Mouse (Mus musculus) forebrain, embryonic 15.5 days (tissue): Measurements from ENCODE around the gene Cotl1. TPM values are rescaled to one million over a fixed set of nuclear protein-coding genes. Genes with fewer than 3 reads are reported as not detected.

Experiments used
- ATAC-seq: fragments of 200-750 bp; cut with Nextera tagmentation; replicated peaks from 2 replicates; pipeline ENCODE4 v1.8.0; 2017; ENCODE audit warnings: mild to moderate bottlenecking, moderate TSS enrichment, moderate library complexity
- H3K27ac ChIP-seq: fragments of 300-500 bp; sonication (generic); replicated peaks from 2 replicates; pipeline ENCODE4 v1.5.1; 2015; ENCODE audit warnings: mild to moderate bottlenecking, inconsistent platforms
- H3K27me3 ChIP-seq: fragments of 300-500 bp; sonication (generic); 2 replicates; pipeline ENCODE4 v1.6.1; 2015; ENCODE audit warnings: inconsistent platforms
- H3K36me3 ChIP-seq: fragments of 300-500 bp; sonication (generic); 2 replicates; pipeline ENCODE4 v1.6.1; 2015; ENCODE audit warnings: mild to moderate bottlenecking, inconsistent platforms
- H3K4me1 ChIP-seq: fragments of 300-500 bp; sonication (generic); 2 replicates; pipeline ENCODE4 v1.6.1; 2015; ENCODE audit warnings: inconsistent platforms
- H3K4me2 ChIP-seq: fragments of 300-500 bp; sonication (generic); replicated peaks from 2 replicates; pipeline ENCODE4 v1.6.1; 2015; ENCODE audit warnings: mild to moderate bottlenecking, inconsistent platforms
- H3K4me3 ChIP-seq: fragments of 300-500 bp; sonication (generic); 2 replicates; pipeline ENCODE4 v1.5.1; 2015; ENCODE audit warnings: mild to moderate bottlenecking, inconsistent platforms
- H3K9ac ChIP-seq: fragments of 300-500 bp; sonication (generic); replicated peaks from 2 replicates; pipeline ENCODE4 v1.6.1; 2015; ENCODE audit warnings: mild to moderate bottlenecking, inconsistent platforms
- H3K9me3 ChIP-seq: fragments of 300-500 bp; sonication (generic); 2 replicates; pipeline ENCODE4 v1.6.1; 2016; ENCODE audit warnings: inconsistent platforms
- WGBS: fragments of 180-500 bp; shearing (Covaris S2); methylation state at CpG from one replicate; pipeline ENCODE4 v1.1.7; 2015; ENCODE audit warnings: mixed read lengths; 5-methylcytosine and 5-hydroxymethylcytosine counted together
- polyA plus RNA-seq: library from polyadenylated mRNA; unstranded; fragments of >200 nt; fragmentation: Nextera tagmentation; extraction: Ambion mirVana; gene quantifications from 2 replicates; pipeline ENCODE4 v1.2.1, GENCODE M21; 2015

Cotl1 gene
- polyA plus RNA-seq, 1 experiment from 2014 or later: 138 TPM

DNA sequence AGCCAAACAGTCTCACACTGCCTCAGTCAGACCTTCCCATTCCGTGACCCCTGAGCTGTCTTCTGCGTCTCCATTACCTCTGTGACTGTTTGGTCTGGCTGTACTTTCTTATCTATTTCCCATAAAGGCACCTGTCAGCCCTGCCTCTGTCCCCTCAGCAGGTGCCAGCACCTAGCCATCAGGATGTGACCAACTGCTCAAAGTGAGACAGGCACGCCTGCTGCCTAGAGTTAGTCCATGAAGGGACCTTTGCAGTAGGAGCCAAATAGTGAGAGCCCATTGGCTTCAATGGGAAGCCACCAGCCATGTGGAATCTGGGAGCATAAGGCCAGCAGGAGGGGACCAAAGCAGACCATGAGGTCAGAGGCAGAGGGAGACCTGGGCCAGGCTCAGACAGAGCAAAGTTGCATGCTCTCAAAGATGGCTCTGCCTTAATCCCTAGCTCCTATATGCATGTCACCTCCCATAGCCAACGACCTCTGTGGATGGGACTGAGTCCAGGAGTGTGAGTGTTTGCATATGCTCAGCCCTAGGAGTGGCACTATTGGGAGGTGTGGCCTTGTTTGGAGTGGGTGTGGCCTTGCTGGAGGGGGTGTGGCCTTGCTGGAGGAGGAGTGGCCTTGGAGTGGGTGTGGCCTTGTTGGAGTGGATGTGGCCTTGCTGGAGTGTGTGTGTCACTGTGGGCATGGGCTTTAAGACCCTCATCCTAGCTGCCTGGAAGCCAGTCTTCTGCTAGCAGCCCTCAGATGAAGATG lies 59.1 kb downstream of the Cotl1 start:
- Histone ChIP-seq H3K4me1 (peaks cover 36% of the 10 kb centered on the region), H3K27ac (no peak overlapping the region), H3K36me3 (no peaks in the 10 kb centered on the region), H3K4me2 (no peak overlapping the region), H3K27me3 (no peaks in the 10 kb centered on the region), H3K9me3 (no peaks in the 10 kb centered on the region), H3K9ac (no peak overlapping the region), H3K4me3 (no peak overlapping the region)
- 77% methylated on average over 4 of the region's 4 CpGs for WGBS
- ATAC-seq: no peak

DNA sequence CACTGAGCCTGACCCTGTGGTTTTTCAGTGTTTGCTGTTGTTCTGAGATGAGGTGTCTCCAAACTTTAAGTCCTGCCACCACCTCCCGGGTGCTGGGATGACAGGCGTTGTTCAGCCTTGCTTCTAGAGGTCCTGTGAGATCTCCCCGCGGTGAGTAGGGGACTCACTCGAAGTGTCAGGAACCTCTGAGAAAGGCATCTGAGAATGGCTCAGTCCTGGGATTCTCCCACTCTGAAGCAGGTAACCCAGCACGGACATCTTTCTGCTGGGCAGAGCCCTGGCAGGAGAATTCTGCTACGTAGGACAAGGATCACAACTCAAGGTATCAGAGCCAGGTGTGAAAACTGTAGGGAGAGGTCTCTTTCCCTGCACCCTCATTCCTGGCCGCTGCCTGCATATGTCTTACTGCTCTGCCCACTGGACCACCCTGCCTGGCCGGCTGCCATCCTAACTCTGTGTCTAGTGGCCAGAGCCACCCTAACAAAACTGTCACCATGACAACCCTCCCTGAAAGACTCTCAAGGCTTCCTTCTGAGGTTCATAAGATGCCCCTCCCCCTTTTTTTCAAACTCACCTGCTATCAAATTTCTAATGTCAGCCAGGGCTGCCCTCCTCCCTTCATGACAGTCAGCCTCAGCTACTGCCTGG lies 59.8 kb downstream of the Cotl1 start:
- peaks cover 29% of the 10 kb centered on the region for H3K4me1 ChIP-seq
- no peaks in the 10 kb centered on the region for H3K9me3 ChIP-seq
- no peak overlapping the region for H3K4me3 ChIP-seq
- no peak overlapping the region for H3K27ac ChIP-seq
- WGBS: 82% methylated on average over 9 of the region's 9 CpGs
- ATAC-seq: no peak
- H3K36me3 ChIP-seq: no peaks in the 10 kb centered on the region
- H3K9ac ChIP-seq: no peak overlapping the region
- no peaks in the 10 kb centered on the region for H3K27me3 ChIP-seq
- no peak overlapping the region for H3K4me2 ChIP-seq

DNA sequence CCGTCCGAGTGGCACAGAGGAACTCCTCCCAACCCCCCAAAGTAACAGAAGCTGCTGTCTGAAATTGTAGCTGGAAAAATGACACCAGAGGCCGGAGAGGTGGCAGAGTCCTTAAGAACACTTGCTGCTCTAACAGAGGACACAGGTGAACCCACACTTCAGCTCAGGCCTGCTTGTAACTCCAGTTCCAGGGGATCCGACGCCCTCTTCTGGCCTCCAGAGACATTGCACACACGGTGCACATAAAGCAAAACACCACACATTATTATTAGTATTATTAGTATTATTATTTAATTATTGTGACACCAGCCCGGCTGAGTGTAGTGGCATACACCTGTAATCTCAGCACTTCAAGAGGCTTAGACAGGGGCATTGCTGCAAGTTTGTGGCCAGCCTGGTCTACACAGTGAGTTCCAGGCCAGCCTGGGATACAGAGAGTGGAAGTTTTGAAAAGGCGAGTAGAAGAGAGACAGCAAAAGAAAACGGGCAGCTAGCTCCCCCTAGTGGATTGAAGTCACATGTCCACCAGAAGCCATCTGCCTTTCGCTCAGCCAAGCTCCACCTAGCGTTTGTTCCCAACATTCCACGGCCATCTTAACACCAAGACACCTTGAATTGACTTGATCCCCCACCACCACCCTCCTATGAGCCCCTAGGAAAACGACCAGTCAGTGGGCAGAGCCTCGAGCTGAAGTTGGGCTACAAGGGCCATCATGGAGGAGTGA lies 61.2 kb downstream of the Cotl1 start:
- no peak for ATAC-seq
- 23% methylated on average over 14 of the region's 14 CpGs for WGBS

DNA sequence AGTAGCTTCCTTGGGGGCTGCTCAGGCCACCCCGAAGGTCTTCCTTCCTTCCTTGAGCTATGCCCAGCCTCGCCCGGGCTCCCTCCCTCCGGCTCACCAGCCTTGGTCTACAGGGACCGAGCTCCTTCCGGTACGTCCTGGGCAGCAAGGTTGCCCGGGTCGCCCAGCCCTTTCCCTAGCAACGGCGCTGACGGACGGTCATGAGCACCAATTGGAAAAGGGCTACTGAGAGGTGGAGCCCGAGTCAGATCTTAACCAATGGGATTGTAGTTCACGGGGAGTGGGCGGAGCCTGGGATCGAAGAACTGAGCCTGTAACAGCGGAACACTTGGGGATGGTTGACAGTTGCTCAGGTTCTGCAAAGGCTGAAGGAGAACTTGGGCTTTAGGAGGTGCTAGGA lies 62.1 kb downstream of the Cotl1 start, which contains the start of gene Tldc1:
TSS of gene Tldc1 (minus strand) at position 154 of the 400 bp plus-strand sequence.
- Histone ChIP-seq H3K4me1 (peaks cover 21% of the 10 kb centered on the region), H3K4me2 (peak within 1 kb of the TSS; percentile 79), H3K27me3 (no peaks in the 10 kb centered on the region), H3K9ac (peak within 1 kb of the TSS; percentile 80), H3K36me3 (no peaks in the 10 kb centered on the region; the same call in 1 of the 2 replicates), H3K4me3 (peak within 1 kb of the TSS; percentile 80), H3K9me3 (no peaks in the 10 kb centered on the region), H3K27ac (peak within 1 kb of the TSS; percentile 81)
- ATAC-seq: peak; percentile 97
- WGBS: 1% methylated on average over 18 of the region's 18 CpGs

More for the DNA sequence above, 61.2 kb downstream of the Cotl1 start:
- Histone ChIP-seq H3K27me3 (no peaks in the 10 kb centered on the region), H3K4me1 (peaks cover 21% of the 10 kb centered on the region), H3K9me3 (no peaks in the 10 kb centered on the region), H3K4me3 (no peak overlapping the region), H3K27ac (peak overlapping the region; percentile 81; the same call in 1 of the 2 replicates), H3K9ac (no peak overlapping the region), H3K36me3 (no peaks in the 10 kb centered on the region), H3K4me2 (peak overlapping the region; percentile 79)

DNA sequence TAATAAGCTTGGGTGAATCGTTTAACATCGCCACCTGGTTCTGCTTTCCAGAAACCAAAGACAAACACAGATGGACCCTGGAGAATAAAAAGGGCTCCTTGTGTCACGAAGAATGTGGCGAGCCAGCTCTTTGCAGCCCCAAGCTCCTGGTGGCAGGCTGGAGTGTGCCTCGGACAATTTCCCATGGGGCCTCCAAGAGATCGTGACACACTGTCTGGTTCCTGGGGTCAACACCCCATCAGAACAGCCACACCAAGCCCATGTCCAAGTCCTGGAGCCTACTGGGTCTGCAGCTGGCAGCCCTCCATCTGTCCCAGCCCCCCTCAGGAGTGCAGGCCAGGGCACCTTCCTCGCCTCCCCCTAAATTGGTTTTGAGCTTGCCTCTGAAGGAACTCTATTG lies 62.6 kb downstream of the Cotl1 start:
- H3K4me1 ChIP-seq: peaks cover 21% of the 10 kb centered on the region
- no peak for ATAC-seq
- no peaks in the 10 kb centered on the region for H3K27me3 ChIP-seq
- peak overlapping the region; percentile 80 for H3K9ac ChIP-seq
- no peaks in the 10 kb centered on the region for H3K9me3 ChIP-seq
- peak overlapping the region; percentile 80 for H3K4me3 ChIP-seq
- 21% methylated on average over 7 of the region's 7 CpGs for WGBS
- peak overlapping the region; percentile 69 for H3K27ac ChIP-seq
- H3K4me2 ChIP-seq: peak overlapping the region; percentile 79
- H3K36me3 ChIP-seq: peaks cover 5% of the 10 kb centered on the region; the same call in 1 of the 2 replicates

DNA sequence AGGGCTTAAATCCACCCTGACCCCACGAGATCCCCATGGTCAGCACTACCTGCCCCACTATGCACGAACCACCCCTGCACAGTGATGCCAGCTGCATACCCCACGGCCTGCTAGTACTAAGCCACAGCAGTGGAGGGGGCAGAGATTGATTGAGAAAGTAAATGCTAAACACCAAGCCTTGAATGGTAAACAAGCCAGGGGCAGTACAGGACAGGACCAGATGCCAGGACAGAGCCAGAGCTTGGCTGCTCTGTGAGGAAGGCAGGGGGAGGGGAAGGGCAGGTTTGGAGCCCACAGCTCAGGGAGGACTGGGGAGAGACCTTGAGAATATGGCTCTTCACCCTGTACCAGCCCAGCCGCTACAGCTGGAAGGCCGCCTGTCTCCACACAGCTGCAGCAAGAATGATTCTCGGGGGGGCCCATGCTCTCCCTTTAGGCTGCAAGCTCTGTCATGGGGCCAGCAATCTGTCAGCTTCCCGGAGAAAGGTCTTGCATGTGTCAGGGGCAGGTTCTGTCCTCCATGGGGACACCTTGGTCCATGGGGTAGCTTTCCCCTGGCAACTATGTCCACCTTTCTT lies 63.6 kb downstream of the Cotl1 start:
- Histone ChIP-seq H3K4me3 (no peak overlapping the region), H3K9ac (no peak overlapping the region), H3K36me3 (peaks cover 5% of the 10 kb centered on the region; the same call in 1 of the 2 replicates), H3K9me3 (no peaks in the 10 kb centered on the region), H3K27me3 (no peaks in the 10 kb centered on the region), H3K27ac (no peak overlapping the region), H3K4me2 (no peak overlapping the region), H3K4me1 (peaks cover 21% of the 10 kb centered on the region)
- 89% methylated on average over 7 of the region's 7 CpGs for WGBS
- no peak for ATAC-seq

DNA sequence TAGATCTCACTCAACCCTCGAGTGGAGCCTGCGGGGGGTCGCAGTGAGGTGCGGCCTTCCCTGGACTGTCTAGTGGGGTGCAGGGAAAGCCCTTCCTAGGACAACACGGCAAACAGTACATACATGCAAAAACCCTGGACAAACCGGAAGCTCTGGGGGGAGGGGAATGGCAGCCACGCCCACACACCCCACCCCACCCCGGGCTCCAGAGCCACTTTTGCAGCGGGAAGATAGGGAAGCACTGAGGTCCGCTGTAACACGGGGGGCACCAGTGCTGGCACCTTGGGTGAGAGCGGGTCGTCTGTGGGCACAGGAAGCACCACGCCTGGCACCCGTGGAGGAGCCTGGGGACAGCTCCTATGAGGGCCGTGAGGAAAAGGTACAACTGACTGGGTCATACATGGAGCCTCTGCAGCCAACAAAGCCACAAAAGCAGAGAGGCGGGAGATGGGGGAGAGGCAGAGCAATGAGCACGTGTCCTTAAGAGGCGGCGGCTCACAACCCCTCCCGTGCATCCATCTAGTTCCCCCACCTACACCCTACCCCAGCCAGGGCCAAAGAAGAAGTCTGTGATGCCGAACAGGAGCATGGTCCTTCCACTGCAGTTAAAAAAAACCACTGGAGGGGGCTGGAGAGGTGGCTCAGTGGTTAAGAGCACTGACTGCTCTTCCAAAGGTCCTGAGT lies 74.4 kb downstream of the Cotl1 start:
- Histone ChIP-seq H3K4me1 (no peaks in the 10 kb centered on the region), H3K9ac (no peak overlapping the region), H3K36me3 (peaks cover 29% of the 10 kb centered on the region; the same call in 1 of the 2 replicates), H3K4me3 (no peak overlapping the region), H3K9me3 (no peaks in the 10 kb centered on the region), H3K27me3 (no peaks in the 10 kb centered on the region), H3K4me2 (no peak overlapping the region), H3K27ac (no peak overlapping the region)
- 84% methylated on average over 22 of the region's 22 CpGs for WGBS
- ATAC-seq: no peak

DNA sequence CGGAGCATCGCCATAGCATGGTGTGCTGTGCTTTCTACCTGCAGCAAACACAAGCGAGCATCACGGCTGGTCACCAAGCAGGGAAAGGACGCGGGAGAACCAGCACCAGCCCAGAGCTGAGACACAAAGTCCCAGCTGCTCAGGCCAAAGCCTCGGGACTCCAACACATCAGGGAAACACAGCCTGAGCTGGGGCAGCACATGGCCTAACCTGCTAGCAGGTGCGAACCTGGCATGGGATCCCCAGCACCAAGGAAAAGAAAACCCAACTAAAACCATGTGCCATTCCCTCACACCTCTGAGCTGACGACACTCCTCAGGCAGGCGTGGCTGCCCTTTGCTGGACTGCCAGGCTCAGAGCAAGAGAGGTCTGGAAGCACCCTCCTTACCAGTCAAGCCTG lies 75.0 kb downstream of the Cotl1 start:
- WGBS: 88% methylated on average over 10 of the region's 10 CpGs
- H3K36me3 ChIP-seq: peaks cover 27% of the 10 kb centered on the region
- H3K4me1 ChIP-seq: no peaks in the 10 kb centered on the region
- no peak overlapping the region for H3K4me3 ChIP-seq
- no peaks in the 10 kb centered on the region for H3K9me3 ChIP-seq
- no peaks in the 10 kb centered on the region for H3K27me3 ChIP-seq
- H3K27ac ChIP-seq: no peak overlapping the region
- no peak for ATAC-seq
- no peak overlapping the region for H3K9ac ChIP-seq
- H3K4me2 ChIP-seq: no peak overlapping the region

DNA sequence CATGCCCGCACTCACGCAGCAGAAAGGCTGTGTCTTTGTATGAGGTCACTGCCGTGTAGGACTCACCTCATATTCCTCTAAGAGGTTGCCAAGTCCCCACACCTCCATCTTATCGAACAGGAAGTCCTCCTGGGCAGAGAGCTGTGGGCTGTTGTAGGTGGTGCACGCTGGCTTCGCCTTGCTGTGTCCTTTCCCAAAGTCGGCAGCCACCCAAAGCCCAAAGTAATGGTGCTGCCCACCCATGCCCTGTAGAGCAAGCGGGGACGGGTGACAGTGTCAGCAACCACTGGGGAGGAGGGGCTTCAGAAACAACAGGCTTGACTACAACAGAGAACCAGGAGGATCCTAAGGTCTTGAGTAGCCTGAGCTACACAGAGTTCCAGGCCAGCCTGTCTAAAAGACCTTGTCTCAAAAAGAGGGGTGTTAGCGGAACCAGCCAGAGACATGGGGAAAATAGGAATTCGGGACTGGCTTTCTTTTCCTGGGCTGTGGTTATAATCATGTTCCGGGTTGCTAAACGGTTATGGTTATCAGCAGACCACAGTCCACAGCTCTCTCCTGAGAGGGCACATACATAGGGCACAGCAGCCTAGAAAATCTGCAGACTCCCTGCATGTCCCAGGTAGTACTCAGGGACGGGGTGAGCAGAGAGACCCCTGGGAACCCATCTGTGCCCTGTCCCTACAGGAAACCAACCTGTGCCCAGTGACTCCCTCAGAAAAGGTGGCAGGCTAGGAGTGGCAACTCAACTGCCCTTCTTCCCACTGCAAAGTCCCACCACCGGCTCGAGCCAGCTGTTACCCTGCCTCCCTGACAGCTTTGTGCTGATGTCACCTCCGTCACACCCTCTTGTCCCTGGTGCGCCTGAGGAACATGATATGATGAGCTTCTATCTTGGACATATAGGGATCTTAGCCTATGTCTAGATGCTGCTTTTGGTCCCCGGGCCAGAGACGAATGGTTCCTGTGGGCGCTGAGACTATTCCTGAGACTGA lies 77.8 kb downstream of the Cotl1 start:
- ATAC-seq: no peak
- H3K4me1 ChIP-seq: no peaks in the 10 kb centered on the region
- 90% methylated on average over 21 of the region's 21 CpGs for WGBS
- H3K4me3 ChIP-seq: no peak overlapping the region
- H3K9ac ChIP-seq: no peak overlapping the region
- no peaks in the 10 kb centered on the region for H3K9me3 ChIP-seq
- H3K27ac ChIP-seq: no peak overlapping the region
- no peak overlapping the region for H3K4me2 ChIP-seq
- no peaks in the 10 kb centered on the region for H3K27me3 ChIP-seq
- H3K36me3 ChIP-seq: peaks cover 22% of the 10 kb centered on the region

DNA sequence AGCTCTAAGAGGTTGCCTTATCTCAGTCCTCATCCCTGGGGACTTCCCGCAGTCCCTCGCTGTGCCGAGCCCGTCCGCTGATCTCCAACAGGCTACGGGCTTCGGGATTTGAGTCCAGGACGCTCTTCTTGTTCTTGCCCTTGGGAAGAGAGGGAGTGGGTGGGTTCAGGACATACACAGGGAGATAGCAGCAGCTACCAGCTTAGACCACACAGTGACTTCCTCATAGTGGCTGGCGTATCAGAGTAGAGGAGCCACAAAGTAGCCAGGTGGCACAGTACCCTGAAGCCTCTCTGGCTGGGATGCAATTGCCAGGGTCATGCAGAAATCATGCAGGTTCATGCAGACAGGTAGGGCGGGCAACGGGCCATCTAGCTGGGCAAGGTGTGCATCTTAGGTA lies 78.7 kb downstream of the Cotl1 start:
- ATAC-seq: no peak
- H3K4me1 ChIP-seq: no peaks in the 10 kb centered on the region
- H3K9ac ChIP-seq: no peak overlapping the region
- WGBS: 92% methylated on average over 11 of the region's 11 CpGs
- peaks cover 17% of the 10 kb centered on the region for H3K36me3 ChIP-seq
- no peak overlapping the region for H3K4me2 ChIP-seq
- H3K27me3 ChIP-seq: no peaks in the 10 kb centered on the region
- H3K4me3 ChIP-seq: no peak overlapping the region
- H3K27ac ChIP-seq: no peak overlapping the region
- H3K9me3 ChIP-seq: no peaks in the 10 kb centered on the region
